Mouse (Mus musculus) ES-E14 (cell line): ENCODE results near the gene Alk. TPM values are rescaled to one million over a fixed set of nuclear protein-coding genes. Genes with fewer than 3 reads are reported as not detected.

ENCODE experiments used
- DNase-seq: peaks from one replicate; pipeline ENCODE4 v3.0.0-alpha.2; 2013; ENCODE audit warnings: low read depth, low spot score
- H3K27ac ChIP-seq: 2 replicates; pipeline ENCODE4 v1.5.1; 2012; ENCODE audit warnings: low read depth, mild to moderate bottlenecking, low read length, moderate library complexity, mixed read lengths; ENCODE audit not compliant: poor library complexity, insufficient read depth, severe bottlenecking
- H3K36me3 ChIP-seq: 2 replicates; pipeline ENCODE4 v1.6.1; 2012; ENCODE audit warnings: mild to moderate bottlenecking, low read length, moderate library complexity, mixed read lengths; ENCODE audit not compliant: control insufficient read depth, poor library complexity, insufficient read depth, severe bottlenecking
- H3K4me1 ChIP-seq, 2 experiments: fragments of 150-350 bp in 1 of 2; sonication (generic) in 1 of 2; 2 replicates each; pipeline ENCODE4 v1.6.1; 2012; ENCODE audit warnings: low read length in 2 of 2, mild to moderate bottlenecking in 1 of 2, mixed read lengths in 1 of 2; ENCODE audit not compliant: control insufficient read depth in 2 of 2, insufficient read depth in 2 of 2, poor library complexity in 1 of 2
- H3K4me3 ChIP-seq, 2 experiments: fragments of 150-350 bp in 1 of 2; sonication (generic) in 1 of 2; 2 replicates each; pipeline ENCODE4 v1.5.1; 2012; ENCODE audit warnings: low read length in 2 of 2, low read depth in 1 of 2, mild to moderate bottlenecking in 1 of 2, mixed read lengths in 1 of 2; ENCODE audit not compliant: insufficient read depth in 1 of 2, poor library complexity in 1 of 2, severe bottlenecking in 1 of 2
- H3K9ac ChIP-seq: 2 replicates; pipeline ENCODE4 v1.6.1; 2012; ENCODE audit warnings: low read depth, mild to moderate bottlenecking, low read length, mixed read lengths; ENCODE audit not compliant: poor library complexity, insufficient read depth, severe bottlenecking
- H3K9me3 ChIP-seq: fragments of 150-350 bp; sonication (generic); 2 replicates; pipeline ENCODE4 v1.6.1; 2012; ENCODE audit warnings: low read depth, mild to moderate bottlenecking, low read length; ENCODE audit not compliant: control insufficient read depth, insufficient read depth
- CHD2 ChIP-seq: IDR thresholded peaks from 2 replicates; pipeline ENCODE4 v1.6.1; 2014; ENCODE audit warnings: mild to moderate bottlenecking, low read depth, low read length, inconsistent platforms
- HCFC1 ChIP-seq: IDR thresholded peaks from 2 replicates; pipeline ENCODE4 v1.6.1; 2012; ENCODE audit warnings: low read length, inconsistent platforms, borderline replicate concordance; ENCODE audit not compliant: insufficient read depth
- MAFK ChIP-seq: IDR thresholded peaks from 2 replicates; pipeline ENCODE4 v1.6.1; 2014; ENCODE audit warnings: mild to moderate bottlenecking, low read depth, low read length, inconsistent platforms; ENCODE audit not compliant: insufficient read depth
- ZC3H11A ChIP-seq: IDR thresholded peaks from 2 replicates; pipeline ENCODE4 v1.6.1; 2012; ENCODE audit warnings: low read depth, mild to moderate bottlenecking, inconsistent platforms, low read length, borderline replicate concordance
- ZNF384 ChIP-seq: IDR thresholded peaks from 2 replicates; pipeline ENCODE4 v1.6.1; 2012; ENCODE audit warnings: low read depth, low read length, inconsistent platforms
- in situ Hi-C, 2 experiments: fragments of 600-800 bp; cut with MboI; formaldehyde crosslinking; loops; one replicate each; pipeline ENCODE4 v1.15.1; 2025; ENCODE audit warnings: low sequenced_read_pairs in 2 of 2, inconsistent platforms in 1 of 2; ENCODE audit not compliant: unreplicated experiment in 2 of 2
- total RNA-seq: library from RNA; depleted of rRNA; stranded (reverse); fragments of 300-350 nt; gene quantifications from 2 replicates; pipeline ENCODE4 v1.2.3, GENCODE M21; 2012

Gene Alk
- total RNA-seq, 1 experiment = 0.58 TPM

- Histone ChIP-seq H3K9me3 (no peaks in the 10 kb centered on the region), H3K4me3 (no peak overlapping the region), H3K9ac (no peak overlapping the region), H3K4me1 (no peaks in the 10 kb centered on the region), H3K27ac (no peak overlapping the region), H3K36me3 (no peaks in the 10 kb centered on the region)
- in situ Hi-C loops = no loop called here
- no peak for DNase-seq
- TF ChIP-seq CHD2 (no peak), MAFK (no peak), ZC3H11A (no peak), ZNF384 (no peak), HCFC1 (no peak)
Observed at GRCm38 (mm10) chr17:71914941-71915340, 689.5 kb downstream of the Alk start.

- DNase-seq = no peak
- no peak overlapping the region for H3K27ac ChIP-seq
- in situ Hi-C loops = no loop called here
Observed at GRCm38 (mm10) chr17:71914541-71914940, 689.9 kb downstream of the Alk start.

GRCm38 (mm10) chr17:71913188-71913587 is 691.2 kb downstream of the Alk start:
- DNase-seq = peak; percentile 28
- Histone ChIP-seq H3K36me3 (no peaks in the 10 kb centered on the region), H3K4me3 (no peak overlapping the region), H3K27ac (no peak overlapping the region), H3K9me3 (no peaks in the 10 kb centered on the region), H3K4me1 (no peaks in the 10 kb centered on the region), H3K9ac (no peak overlapping the region)
- TF ChIP-seq CHD2 = no peak
- no peak for TF ChIP-seq HCFC1
- TF ChIP-seq MAFK = peak; percentile 30; the same call in 1 of the 2 replicates
- in situ Hi-C loops = no loop called here

More at GRCm38 (mm10) chr17:71914541-71914940, 689.9 kb downstream of the Alk start:
- no peak overlapping the region for H3K9ac ChIP-seq
- H3K4me1 ChIP-seq = no peaks in the 10 kb centered on the region
- H3K4me3 ChIP-seq = no peak overlapping the region
- H3K36me3 ChIP-seq = no peaks in the 10 kb centered on the region
- no peaks in the 10 kb centered on the region for H3K9me3 ChIP-seq
- TF ChIP-seq MAFK (no peak), CHD2 (no peak), HCFC1 (no peak), ZNF384 (no peak), ZC3H11A (no peak)

- Histone ChIP-seq H3K36me3 (no peaks in the 10 kb centered on the region), H3K9ac (no peak overlapping the region), H3K27ac (no peak overlapping the region), H3K9me3 (no peaks in the 10 kb centered on the region), H3K4me3 (no peak overlapping the region), H3K4me1 (no peaks in the 10 kb centered on the region)
- in situ Hi-C loops = no loop called here
- no peak for TF ChIP-seq HCFC1
- no peak for TF ChIP-seq ZNF384
- TF ChIP-seq MAFK = no peak
- no peak for TF ChIP-seq CHD2
- TF ChIP-seq ZC3H11A = no peak
- DNase-seq = no peak
Observed at GRCm38 (mm10) chr17:71909107-71909506, 695.3 kb downstream of the Alk start.

GRCm38 (mm10) chr17:71881369-71881768 is 723.1 kb downstream of the Alk start:
- no peak overlapping the region for H3K27ac ChIP-seq
- H3K36me3 ChIP-seq = no peaks in the 10 kb centered on the region
- TF ChIP-seq ZC3H11A (no peak), HCFC1 (no peak), CHD2 (no peak), MAFK (no peak), ZNF384 (no peak)
- no peaks in the 10 kb centered on the region for H3K9me3 ChIP-seq
- no peak overlapping the region for H3K9ac ChIP-seq
- no peaks in the 10 kb centered on the region for H3K4me1 ChIP-seq
- no peak for DNase-seq
- in situ Hi-C loops = no loop called here
- H3K4me3 ChIP-seq = no peak overlapping the region
